Mouse (Mus musculus) heart, adult 2 months (tissue): ENCODE measurements around the gene Nat8f1.

Experiments used
- CTCF ChIP-seq: fragments of 200-600 bp; IDR thresholded peaks from 2 replicates; pipeline ENCODE4 v1.8.1; 2022; ENCODE audit warnings: antibody characterized with exemption, mild to moderate bottlenecking, moderate library complexity
- EP300 ChIP-seq: fragments of 200-500 bp; IDR thresholded peaks from 2 replicates; pipeline ENCODE4 v1.6.1; 2011; ENCODE audit warnings: low read depth, low read length, control low read depth; ENCODE audit not compliant: insufficient read depth
- POLR2A ChIP-seq: fragments of 200-500 bp; IDR thresholded peaks from 2 replicates; pipeline ENCODE4 v1.6.1; 2011; ENCODE audit warnings: mild to moderate bottlenecking, low read depth, low read length, control low read depth; ENCODE audit not compliant: insufficient read depth

GRCm38 (mm10) chr6:85934047-85934446 is 18.6 kb upstream of the Nat8f1 start:
- no peak for TF ChIP-seq CTCF
- no peak for TF ChIP-seq EP300
- no peak for TF ChIP-seq POLR2A
